Mouse (Mus musculus) neural tube, embryonic 12.5 days (tissue): ENCODE data around the gene Tars2. TPM values are rescaled to one million over a fixed set of nuclear protein-coding genes. Genes with fewer than 3 reads are reported as not detected.
"Not testable (repeated sequence)": the region's sequence is repeated elsewhere in the genome, so short reads cannot be mapped to it uniquely, and the experiment has no call there.

Source experiments
- ATAC-seq: fragments of 200-750 bp; cut with Nextera tagmentation; 2 replicates; pipeline ENCODE4 v1.8.0; 2017; ENCODE audit warnings: low read depth, mild to moderate bottlenecking, moderate TSS enrichment, moderate library complexity; ENCODE audit not compliant: low FRiP score
- H3K27ac ChIP-seq: fragments of 300-500 bp; sonication (generic); 2 replicates; pipeline ENCODE4 v1.5.1; 2016
- H3K27me3 ChIP-seq: fragments of 300-500 bp; sonication (generic); replicated peaks from 2 replicates; pipeline ENCODE4 v1.6.1; 2016; ENCODE audit warnings: mild to moderate bottlenecking
- H3K36me3 ChIP-seq: fragments of 300-500 bp; sonication (generic); 2 replicates; pipeline ENCODE4 v1.6.1; 2016; ENCODE audit warnings: mild to moderate bottlenecking
- H3K4me1 ChIP-seq: fragments of 300-500 bp; sonication (generic); 2 replicates; pipeline ENCODE4 v1.6.1; 2016
- H3K4me2 ChIP-seq: fragments of 300-500 bp; sonication (generic); replicated peaks from 2 replicates; pipeline ENCODE4 v1.6.1; 2016; ENCODE audit warnings: mild to moderate bottlenecking
- H3K4me3 ChIP-seq: fragments of 300-500 bp; sonication (generic); 2 replicates; pipeline ENCODE4 v1.5.1; 2016
- H3K9ac ChIP-seq: fragments of 300-500 bp; sonication (generic); 2 replicates; pipeline ENCODE4 v1.6.1; 2016; ENCODE audit warnings: mild to moderate bottlenecking
- H3K9me3 ChIP-seq: fragments of 300-500 bp; sonication (generic); 2 replicates; pipeline ENCODE4 v1.6.1; 2016; ENCODE audit warnings: mild to moderate bottlenecking
- WGBS: fragments of 180-500 bp; shearing (Covaris S2); methylation state at CpG from one replicate; pipeline ENCODE4 v1.1.7; 2016; 5-methylcytosine and 5-hydroxymethylcytosine counted together
- microRNA-seq: library from miRNA; unstranded; fragments of <30 nt; microRNA quantifications from one replicate; pipeline ENCODE4, GENCODE M21; 2017
- polyA plus RNA-seq: library from polyadenylated mRNA; unstranded; fragments of >200 nt; fragmentation: Nextera tagmentation; extraction: Ambion mirVana; gene quantifications from 2 replicates; pipeline ENCODE4 v1.2.1, GENCODE M21; 2016

Tars2 gene
- polyA plus RNA-seq, 1 experiment from 2014 or later = 47.4 TPM

DNA sequence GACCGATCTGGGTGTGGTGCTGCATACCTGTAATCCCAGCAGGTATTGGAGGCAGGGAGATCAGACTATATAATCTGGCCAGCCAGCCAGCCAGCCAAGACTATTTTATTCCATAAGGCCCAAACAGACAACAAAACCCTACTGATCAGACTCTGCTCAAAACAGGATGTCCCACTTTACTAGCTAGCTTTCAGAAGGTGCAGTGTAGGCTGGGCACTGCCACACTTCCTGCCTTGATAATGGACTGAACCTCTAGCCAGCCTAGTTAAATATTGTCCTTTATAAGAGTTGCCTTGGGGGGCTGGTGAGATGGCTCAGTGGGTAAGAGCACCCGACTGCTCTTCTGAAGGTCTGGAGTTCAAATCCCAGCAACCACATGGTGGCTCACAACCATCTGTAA lies 69.5 kb downstream of the Tars2 start:
- not testable (repeated sequence) for H3K4me3 ChIP-seq, ATAC-seq, H3K4me2 ChIP-seq, H3K9ac ChIP-seq, H3K27me3 ChIP-seq, H3K36me3 ChIP-seq, H3K27ac ChIP-seq, H3K9me3 ChIP-seq
- H3K4me1 ChIP-seq = peaks cover 29% of the 10 kb centered on the region
- WGBS = 93% methylated on average over 2 of the region's 2 CpGs

Small RNAs within 50 kb of the gene (microRNA-seq; reads per million reads assigned to microRNA genes)
- not detected for gene Mir7014

Other genes with a start within 250 kb of the Tars2 start
- gene Ctss, start 233.4 kb downstream of the Tars2 start, polyA plus RNA-seq = 13.3 and 13.7 TPM in 2 replicates
- not detected in 2 replicates for gene Hormad1, start 200.5 kb downstream of the Tars2 start, polyA plus RNA-seq
- gene Golph3l, start 171.3 kb downstream of the Tars2 start, polyA plus RNA-seq = 34.0 and 35.7 TPM in 2 replicates
- 95.0 and 95.8 TPM in 2 replicates for gene Ensa, start 135.2 kb downstream of the Tars2 start, polyA plus RNA-seq
- 87.0 and 91.1 TPM in 2 replicates for gene Mcl1, start 101.4 kb downstream of the Tars2 start, polyA plus RNA-seq
- 0.96 and 1.3 TPM in 2 replicates for gene Adamtsl4, start 72.3 kb downstream of the Tars2 start, polyA plus RNA-seq
- 18.8 and 19.8 TPM in 2 replicates for gene Ecm1, start 20.6 kb downstream of the Tars2 start, polyA plus RNA-seq
- gene Rprd2, start 58.7 kb upstream of the Tars2 start, polyA plus RNA-seq = 25.4 and 26.2 TPM in 2 replicates
- gene Prpf3, start 95.7 kb upstream of the Tars2 start, polyA plus RNA-seq = 49.5 and 50.8 TPM in 2 replicates
- 345 and 349 TPM in 2 replicates for gene Mrps21, start 111.3 kb upstream of the Tars2 start, polyA plus RNA-seq
- gene Ciart, start 122.0 kb upstream of the Tars2 start, polyA plus RNA-seq = 4.7 and 4.8 TPM in 2 replicates
- gene BC028528, start 131.8 kb upstream of the Tars2 start, polyA plus RNA-seq = 13.1 and 13.5 TPM in 2 replicates
- gene Aph1a, start 133.8 kb upstream of the Tars2 start, polyA plus RNA-seq = 26.9 and 36.5 TPM in 2 replicates
- 8.6 and 9.3 TPM in 2 replicates for gene Car14, start 144.5 kb upstream of the Tars2 start, polyA plus RNA-seq
- 277 and 278 TPM in 2 replicates for gene Anp32e, start 169.0 kb upstream of the Tars2 start, polyA plus RNA-seq
- 90.0 and 91.9 TPM in 2 replicates for gene Plekho1, start 235.8 kb upstream of the Tars2 start, polyA plus RNA-seq